Mouse (Mus musculus) common myeloid progenitor, adult 5-6 weeks (primary cell): ENCODE results near the gene Hmgn5. TPM values are rescaled to one million over a fixed set of nuclear protein-coding genes. Genes with fewer than 3 reads are reported as not detected.

Experiments
- ATAC-seq: replicated peaks from 2 replicates; pipeline ENCODE4 v1.8.0; 2016; ENCODE audit warnings: low read depth, mild to moderate bottlenecking, moderate TSS enrichment, inconsistent platforms; ENCODE audit not compliant: poor library complexity, severe bottlenecking
- total RNA-seq: library from RNA; stranded (forward); fragments of 200-1000, 187-1606 nt; gene quantifications from 2 replicates; pipeline ENCODE4 v1.2.3, GENCODE M21; 2017

The Hmgn5 gene
- total RNA-seq: 66.5 and 74.9 TPM in 2 replicates

DNA sequence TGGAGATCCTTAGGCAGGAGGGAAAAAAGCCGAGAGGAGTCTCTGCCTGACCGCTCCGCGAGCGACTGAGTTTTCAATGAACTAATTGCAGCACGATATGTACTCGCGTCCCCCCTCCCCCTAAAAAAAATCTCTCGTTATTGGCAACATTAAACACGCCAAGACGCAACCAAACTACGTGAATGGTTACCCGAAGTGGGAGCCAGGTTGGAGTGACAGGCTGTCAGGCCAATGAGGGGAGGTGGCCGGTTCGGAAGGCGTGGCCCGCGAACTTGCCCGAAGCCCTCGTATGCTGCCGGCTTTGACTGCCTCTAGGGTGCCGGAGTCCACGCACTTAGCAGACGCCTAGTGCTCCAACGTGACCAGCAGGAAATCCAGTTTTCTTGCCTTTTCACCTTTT, at the start of gene Hmgn5:
TSS of gene Hmgn5 (minus strand) at position 122 of the 400 bp plus-strand sequence.
- ATAC-seq: peak; percentile 95

DNA sequence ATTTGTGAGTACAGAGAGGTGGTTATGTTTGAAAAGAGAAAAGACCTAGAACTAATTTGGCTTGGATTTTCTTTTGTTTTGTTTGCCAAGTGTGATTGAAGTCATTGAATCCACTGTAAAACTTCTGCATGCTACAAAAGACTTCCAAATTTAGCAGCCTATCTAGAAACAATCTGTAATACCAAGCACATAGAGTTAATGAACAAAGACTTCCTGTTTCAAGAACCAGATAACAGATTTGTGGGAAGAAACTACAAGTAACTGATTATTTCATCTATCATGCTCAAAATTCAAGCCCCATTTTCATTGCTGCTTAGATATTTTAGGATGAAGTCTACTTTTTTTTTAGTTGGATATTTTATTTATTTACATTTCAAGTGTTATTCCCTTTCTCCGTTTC, 34.6 kb upstream of the Hmgn5 start:
- ATAC-seq: no peak

DNA sequence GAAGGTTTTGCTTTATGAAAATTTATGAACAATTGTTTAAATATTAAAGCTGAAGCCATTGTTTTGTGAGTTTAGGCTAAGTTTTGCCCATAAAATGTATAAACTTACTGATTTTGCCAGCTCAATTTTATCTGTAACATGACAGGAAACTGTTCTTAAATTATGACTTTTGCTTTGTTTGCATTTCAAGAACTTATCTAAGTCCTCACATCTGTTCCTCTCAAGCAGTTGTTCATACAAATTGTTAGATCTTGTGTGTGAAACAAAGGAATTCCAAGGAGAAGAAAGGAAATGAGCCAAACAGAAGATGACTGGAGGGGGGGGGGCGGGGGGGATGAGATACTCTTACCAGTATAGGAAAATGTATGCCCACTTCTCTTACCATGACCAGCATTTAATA, 13.0 kb upstream of the Hmgn5 start:
- ATAC-seq: no peak

DNA sequence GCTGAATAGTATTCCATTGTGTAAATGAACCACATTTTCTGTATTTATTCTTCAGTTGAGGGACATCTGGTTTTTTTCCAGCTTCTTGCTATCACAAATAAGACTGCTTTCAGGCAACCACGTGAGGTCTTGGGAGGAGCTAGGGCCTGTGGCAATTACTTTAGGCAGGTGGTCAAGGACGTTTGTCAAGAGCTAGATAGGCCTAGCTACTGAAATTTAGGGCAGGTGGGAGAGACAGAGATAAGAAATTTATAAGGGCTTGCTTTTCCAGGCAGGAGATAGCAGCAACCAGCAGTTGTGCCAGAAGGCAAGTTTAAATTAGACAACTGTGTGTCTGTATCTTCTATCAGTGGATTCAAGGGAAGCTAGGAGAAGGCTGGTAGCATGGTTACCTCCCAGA, 7.7 kb upstream of the Hmgn5 start:
- no peak for ATAC-seq

DNA sequence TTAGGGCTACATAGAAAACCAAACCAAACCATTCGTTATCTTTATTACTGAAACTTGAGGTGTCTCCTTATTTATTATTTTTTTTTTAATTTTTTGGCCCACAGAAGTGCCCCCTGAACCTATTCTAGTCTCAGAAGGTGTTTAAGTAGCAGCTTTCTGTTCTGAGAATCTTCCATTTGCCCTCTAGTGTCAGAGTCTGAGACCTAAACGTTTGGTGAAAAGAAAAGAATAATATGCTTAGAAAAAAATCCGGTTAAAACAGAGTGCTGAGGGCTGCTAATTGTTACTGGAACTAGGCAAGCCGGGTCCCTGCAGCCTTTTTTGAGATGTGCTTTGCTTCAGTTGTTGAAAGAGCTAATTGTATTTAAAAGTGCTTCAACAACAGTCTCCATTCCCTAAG, 962 bp upstream of the Hmgn5 start:
- ATAC-seq: no peak

DNA sequence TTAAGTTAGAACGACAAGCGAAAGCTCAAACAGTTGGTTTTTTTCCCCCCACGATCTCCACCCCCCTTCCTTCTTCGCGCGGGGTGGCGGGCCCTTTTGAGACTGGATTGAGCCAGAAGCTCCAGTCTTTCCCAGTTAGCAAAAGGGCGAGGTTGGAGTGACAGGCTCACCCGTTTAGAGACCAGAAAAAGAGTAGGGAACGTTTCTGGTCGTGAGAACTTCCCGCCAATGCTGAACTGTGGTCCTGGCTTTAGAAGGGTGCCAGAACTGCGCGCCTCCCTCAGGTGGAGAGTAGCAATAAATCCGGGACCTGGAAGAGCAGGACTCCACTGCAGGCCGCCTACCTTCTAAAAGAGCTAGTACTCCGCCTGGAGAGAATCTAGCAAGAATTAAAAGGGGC, 482 bp upstream of the Hmgn5 start:
- peak; percentile 57 for ATAC-seq

DNA sequence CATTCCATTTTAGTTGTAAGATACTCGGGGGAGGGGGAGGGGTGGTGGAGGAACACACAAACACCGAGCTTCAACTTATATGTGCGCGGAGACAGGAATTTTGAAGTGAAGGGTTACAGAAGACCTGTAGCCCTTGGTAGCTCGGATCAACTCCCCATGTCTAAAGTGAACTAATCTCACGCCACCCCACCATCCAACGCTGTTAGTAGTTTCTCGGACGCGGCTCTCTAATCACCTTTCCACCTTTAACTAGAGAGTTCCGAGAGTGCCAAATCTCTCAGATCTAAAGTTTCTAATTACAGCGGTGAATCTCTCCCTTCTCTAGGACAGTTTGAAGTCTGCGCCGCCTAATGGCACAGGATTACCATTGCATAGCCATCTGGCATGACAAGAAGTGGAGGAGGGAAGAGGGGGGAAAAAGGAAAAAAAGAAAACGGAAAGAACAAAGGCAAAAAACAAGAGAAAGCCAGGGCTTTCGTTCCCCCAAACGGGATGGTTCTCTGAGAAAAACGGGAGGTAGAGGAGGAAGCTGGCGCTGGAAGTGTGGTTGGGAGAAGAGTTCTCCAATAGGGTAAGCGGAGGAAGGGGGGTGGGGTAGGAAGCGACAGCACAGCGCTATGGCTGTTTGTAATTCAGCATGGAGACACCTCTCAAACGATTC, 703 bp downstream of the Hmgn5 start:
- ATAC-seq: peak; percentile 67

DNA sequence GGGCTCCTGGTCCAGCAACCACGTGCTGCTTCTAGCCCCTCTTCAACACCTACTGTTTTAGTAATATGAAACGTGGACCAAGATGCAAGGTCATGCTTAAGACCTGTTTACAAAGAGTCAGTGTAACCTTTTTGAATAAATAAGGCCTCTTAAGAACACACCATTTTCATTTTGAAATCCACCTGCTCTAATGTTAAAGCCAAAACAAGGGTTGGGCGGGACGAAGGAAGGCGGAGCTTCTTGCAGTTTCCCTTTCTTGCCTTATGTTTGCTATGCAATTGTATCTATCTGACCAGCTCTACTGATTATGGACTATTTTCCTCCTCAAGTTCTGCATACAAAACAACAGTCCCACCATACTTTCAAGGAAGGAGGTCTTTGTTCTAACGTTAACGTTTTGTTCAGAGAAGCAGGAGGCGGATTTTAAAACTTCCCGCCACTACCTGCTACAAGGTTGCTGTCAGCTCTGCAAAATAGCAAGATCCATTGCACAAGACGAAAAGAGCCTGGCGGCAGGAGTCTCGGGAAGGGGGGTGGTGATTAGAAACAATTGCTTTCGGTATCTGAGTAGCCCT, 1.5 kb downstream of the Hmgn5 start:
- ATAC-seq: 0 out of 2 replicates have a peak, but pooled peaks have one; percentile 15

DNA sequence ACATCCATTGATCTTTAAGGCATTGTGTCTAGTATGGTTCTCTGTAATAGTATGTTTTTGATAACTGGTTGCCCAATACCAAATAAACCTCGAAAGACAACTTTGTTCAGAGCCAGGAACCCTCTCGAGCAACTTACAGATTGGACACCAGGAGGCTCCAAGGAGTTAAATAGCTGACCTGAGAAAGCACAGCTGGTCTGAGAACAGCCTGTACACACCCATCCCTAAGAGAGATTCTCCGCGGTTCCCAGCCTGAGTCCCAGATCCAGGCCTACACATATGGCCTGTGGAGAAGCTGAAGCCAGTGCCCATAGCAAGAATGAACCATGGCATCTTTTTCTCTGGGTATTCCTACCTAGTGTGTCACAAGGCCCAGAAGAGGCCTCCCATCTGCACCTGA, 11.9 kb downstream of the Hmgn5 start:
- peak; percentile 50; the same call in 1 of the 2 replicates for ATAC-seq

Other genes with a start within 250 kb of the Hmgn5 start
- 10.8 and 11.2 TPM in 2 replicates for gene Brwd3, start 179.0 kb downstream of the Hmgn5 start, total RNA-seq
- gene Sh3bgrl, start 82.0 kb upstream of the Hmgn5 start, total RNA-seq: 133 and 151 TPM in 2 replicates
- gene Gm6377, start 183.4 kb upstream of the Hmgn5 start, total RNA-seq: 0.27 TPM in 1 of 2 replicates, not detected in the other